Mouse (Mus musculus): ENCODE data around the gene Npw.

The Npw gene

DNA sequence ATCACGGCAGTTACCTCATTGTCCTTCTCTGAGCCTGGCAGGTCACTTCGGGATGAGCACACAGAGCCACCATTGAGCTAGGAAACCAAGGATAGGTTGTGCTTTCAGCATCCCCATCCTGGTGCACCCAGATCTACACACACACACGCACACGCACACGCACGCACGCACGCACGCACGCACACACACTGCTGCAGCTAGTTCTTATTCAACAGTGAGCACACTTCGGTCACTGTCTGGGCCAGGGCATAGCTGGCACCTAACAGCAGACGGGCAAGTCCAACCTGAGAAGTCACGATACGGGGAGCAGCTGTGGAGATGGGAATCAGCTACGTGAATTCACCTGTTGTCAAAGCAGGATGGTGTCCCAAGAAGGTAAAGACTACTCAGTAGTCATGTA is 17.7 kb downstream of the Npw start:
- no peak for DNase-seq (ENCODE audit: extremely low spot score)

DNA sequence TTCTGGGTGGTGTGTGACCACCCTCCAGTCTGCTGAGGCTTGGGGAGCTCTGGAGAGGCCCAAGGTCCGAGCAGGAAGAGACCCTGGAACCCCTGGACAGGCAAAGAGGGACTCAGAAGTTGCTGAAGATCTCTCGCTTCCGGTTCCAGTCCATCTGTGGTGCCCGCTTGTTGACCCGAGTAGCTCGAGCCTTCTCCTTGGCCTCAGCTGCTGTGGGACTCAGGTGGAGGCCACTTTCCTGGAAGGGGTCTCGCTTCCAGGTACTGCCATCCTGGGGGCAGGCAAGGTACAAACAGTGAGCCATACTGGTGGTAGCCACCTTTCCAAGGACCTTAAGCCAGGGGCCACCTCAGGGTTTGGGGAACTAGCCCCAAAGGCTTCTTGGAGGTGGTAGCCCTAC is 18.1 kb downstream of the Npw start:
- DNase-seq (ENCODE audit: extremely low spot score): no peak

DNA sequence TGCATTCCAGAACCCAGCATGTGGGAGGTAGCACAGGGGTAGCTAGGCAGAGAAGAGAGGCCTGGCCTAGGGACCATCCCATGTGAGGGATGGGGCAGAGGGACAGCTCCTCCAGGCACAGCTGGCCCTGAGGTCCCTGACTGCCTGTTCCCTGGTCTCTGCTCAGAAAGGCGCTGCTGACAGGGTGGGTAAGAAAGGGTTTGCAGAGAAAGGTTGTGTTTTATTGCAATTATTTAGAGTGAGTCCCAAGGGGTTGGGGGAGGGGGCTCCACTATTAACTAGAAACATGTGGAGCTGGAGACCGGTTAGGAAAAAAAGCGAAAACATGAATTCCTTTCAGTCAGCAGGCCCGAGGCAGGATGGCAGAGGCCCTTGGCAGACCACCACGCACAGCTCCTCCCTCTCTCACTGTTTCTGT is 18.7 kb downstream of the Npw start:
- no peak for DNase-seq (ENCODE audit: extremely low spot score)

- no peak for DNase-seq (ENCODE audit: extremely low spot score)
Measured at GRCm38 (mm10) chr17:24638840-24639239, 19.4 kb downstream of the Npw start.

DNA sequence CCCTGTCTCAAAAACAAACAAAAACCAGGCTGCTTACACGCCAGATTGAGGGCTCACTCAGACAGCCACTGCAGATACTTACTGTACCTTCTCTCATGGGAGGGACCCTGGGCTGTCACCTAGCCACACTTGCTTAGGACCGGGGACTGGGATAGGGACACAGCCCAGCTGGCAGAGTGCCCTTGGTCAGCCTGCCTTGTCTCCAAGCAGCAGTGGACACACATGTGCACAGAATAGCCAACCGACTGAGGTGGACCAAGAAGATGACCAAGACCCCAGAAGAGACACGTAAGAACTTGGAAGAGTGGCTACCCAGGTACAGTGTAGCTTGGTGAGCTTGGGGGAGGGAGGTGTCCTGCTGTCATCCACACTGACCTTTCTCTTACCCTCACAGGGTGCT is 20.0 kb downstream of the Npw start:
- no peak for DNase-seq (ENCODE audit: extremely low spot score)

DNA sequence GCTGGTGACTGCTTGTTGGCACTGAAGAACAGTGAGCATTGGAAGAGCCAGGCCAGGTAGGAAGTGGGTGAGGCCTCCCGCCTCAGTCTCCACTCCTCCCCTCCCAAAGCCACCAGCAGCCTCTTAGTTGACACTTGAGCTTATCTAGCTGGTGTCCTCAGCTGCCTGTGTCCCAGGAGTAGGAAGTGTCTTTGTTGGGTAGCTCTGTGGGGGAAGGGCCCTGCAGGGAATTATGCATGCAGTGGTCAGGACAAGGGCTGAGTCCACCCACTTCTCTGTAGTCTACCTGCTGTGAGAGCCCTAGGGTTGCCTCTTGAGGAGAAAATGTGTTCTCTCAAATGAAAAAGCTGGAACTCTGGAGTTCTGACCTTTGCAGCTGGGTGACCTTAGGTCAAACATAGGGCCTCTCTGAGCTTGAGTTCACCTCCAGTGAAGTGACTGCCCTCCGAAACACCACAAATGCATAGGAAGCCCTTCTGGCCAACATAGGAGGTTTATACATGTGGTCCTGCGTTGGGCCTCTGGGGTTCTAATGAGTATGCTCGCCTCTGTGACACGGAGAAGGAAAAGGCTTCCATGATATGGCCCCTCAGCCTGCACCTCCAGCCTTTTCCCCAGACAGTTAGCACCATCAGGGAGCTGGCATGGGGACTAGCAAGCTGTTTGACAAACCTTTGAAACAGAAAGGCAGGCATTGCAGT is 21.3 kb downstream of the Npw start:
- no peak for DNase-seq (ENCODE audit: extremely low spot score)

- DNase-seq (ENCODE audit: extremely low spot score): no peak
Measured at GRCm38 (mm10) chr17:24635694-24636093, 22.6 kb downstream of the Npw start.

GRCm38 (mm10) chr17:24635024-24635423 is 23.2 kb downstream of the Npw start:
- DNase-seq (ENCODE audit: extremely low spot score): no peak

- no peak for DNase-seq (ENCODE audit: extremely low spot score)
Measured at GRCm38 (mm10) chr17:24633831-24634230, 24.4 kb downstream of the Npw start.

- no peak for DNase-seq (ENCODE audit: extremely low spot score)
Measured at GRCm38 (mm10) chr17:24632813-24633449, 25.3 kb downstream of the Npw start.

GRCm38 (mm10) chr17:24632167-24632812 is 26.0 kb downstream of the Npw start, which contains the start of the genes Tsc2 and Nthl1:
Tsc2 (minus strand) TSS chr17:24632630.
Nthl1 (plus strand) TSS chr17:24632680.
- peak; percentile 89 for DNase-seq (ENCODE audit: extremely low spot score)

DNA sequence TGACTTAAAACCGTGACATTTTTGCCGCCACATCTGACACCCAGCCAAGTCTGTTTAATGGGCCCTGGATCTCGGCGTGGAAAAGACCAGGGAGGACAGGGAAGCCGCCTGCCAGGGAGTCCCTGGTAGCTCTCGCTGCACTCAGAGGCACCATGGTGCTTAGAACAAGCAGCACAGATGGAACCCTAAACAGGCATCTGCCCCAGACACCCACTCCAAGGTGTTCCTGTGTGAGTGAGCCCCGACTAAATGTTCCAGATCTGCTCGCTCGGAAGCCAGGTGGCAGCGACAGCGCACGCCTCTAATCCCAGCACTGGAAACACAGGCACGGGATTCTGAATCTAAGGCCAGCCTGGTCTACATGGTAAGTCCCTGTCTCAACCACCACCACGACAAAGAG is 28.2 kb downstream of the Npw start:
- DNase-seq (ENCODE audit: extremely low spot score): no peak

DNA sequence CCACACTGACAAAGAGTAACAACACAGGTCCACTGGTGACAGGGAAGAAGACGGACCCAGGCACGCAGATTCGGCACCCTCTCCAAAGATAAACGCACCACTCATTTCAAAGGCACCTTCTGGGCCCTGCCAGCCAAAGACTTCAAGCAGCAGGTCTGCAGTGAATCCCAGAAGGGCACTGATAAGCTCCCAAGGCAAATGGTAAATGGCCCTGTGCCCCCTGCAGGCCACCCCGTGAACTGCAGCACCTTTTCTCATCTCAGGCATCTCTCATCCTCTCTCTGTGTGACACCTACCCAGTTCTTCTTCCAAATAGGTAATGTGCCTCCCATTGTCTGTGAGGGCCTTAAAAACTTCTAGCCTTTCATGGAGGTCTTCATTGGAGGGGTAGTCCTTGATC is 29.6 kb downstream of the Npw start:
- DNase-seq (ENCODE audit: extremely low spot score): peak; percentile 70

DNA sequence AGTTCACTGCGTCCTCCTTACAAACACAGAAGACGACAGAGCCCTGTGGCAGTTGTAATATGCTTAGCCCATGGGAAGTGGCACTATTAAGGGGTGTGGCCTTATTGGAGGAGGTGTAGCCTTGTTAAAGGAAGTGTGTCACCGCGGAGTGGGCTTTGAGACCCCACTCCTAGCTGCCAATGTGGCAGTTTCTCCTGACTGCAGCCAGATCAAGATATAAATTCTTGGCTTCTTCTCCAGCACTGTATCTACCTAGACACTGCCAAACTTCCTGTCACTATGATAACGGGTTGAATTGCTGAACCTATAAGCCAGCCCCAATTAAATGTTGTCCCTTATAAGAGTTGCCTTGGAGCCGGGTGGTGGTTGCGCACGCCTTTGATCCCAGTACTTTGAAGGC is 32.8 kb downstream of the Npw start:
- no peak for DNase-seq (ENCODE audit: extremely low spot score)

- no peak for DNase-seq (ENCODE audit: extremely low spot score)
Measured at GRCm38 (mm10) chr17:24617561-24618194, 40.6 kb downstream of the Npw start.

DNA sequence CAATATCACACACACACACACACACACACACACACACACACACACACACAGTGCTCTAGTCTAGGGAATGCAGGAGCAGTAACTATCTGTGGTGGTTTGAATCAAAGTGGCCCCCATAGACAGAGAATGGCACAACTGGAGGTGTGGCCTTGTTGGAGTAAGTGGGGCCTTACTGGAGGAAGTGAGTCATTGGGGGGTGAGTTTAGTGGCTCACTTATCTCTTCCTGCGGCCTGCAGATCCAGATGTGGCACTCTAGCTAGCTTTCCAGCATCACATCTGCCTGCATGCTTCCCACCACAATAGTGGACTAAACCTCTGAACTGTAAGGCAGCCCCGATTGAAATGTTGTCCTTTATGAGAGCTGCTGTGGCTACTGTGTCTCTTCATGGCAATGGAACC is 47.5 kb downstream of the Npw start:
- no peak for DNase-seq (ENCODE audit: extremely low spot score)

DNA sequence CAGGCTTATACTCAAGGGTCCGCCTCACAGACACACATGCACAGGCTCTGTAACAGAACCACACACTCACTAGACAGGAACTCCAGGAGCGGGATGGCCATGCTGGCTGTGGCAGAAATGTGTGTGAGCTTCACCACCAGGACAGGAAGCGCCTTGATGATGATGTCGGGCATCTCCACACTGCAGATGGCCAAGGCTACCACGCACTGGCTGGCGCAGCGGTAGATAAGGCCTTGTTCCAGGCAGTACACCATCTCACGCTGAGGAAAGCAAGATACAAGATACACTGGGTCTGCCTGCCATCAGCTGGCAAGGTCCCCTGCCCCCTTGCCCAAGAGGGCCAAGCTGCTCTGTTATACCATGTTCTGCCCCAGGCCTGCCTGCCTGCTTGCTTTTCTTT is 49.4 kb downstream of the Npw start:
- no peak for DNase-seq (ENCODE audit: extremely low spot score)

- no peak for DNase-seq (ENCODE audit: extremely low spot score)
Measured at GRCm38 (mm10) chr17:24608370-24608769, 49.9 kb downstream of the Npw start.
